Mouse (Mus musculus): ENCODE measurements around the gene Kat5. TPM values are rescaled to one million over a fixed set of nuclear protein-coding genes. Genes with fewer than 3 reads are reported as not detected.

Gene Kat5
- polyA plus RNA-seq, 1 experiment from 2014 or later: 24.7 TPM

- peak overlapping the region; percentile 92 for H3K4me2 ChIP-seq (ENCODE audit: low read depth, low read length)
- DNase-seq (ENCODE audit: low spot score) (peak; percentile 22), ATAC-seq (ENCODE audit: low read depth) (no peak)
- peak overlapping the region; percentile 88 for H3K27ac ChIP-seq (replicated peaks; ENCODE audit: low read depth, low read length)
- no peaks in the 10 kb centered on the region for H3K9me3 ChIP-seq (ENCODE audit: control insufficient read depth, low read length)
- H3K4me3 ChIP-seq (ENCODE audit: low read depth, low read length): peak overlapping the region; percentile 85
- no peaks in the 10 kb centered on the region for H3K27me3 ChIP-seq (replicated peaks; ENCODE audit: control insufficient read depth, insufficient read depth, low read length)
- H3K9ac ChIP-seq (ENCODE audit: low read depth, low read length): peak overlapping the region; percentile 87
- 36% methylated on average over 12 of the region's 12 CpGs for WGBS
- peaks cover 12% of the 10 kb centered on the region for H3K4me1 ChIP-seq (ENCODE audit: control insufficient read depth, insufficient read depth, low read length)
- H3K36me3 ChIP-seq (ENCODE audit: control insufficient read depth, insufficient read depth, low read length): peaks cover 29% of the 10 kb centered on the region
These were observed 26.6 kb upstream of the Kat5 start for GRCm38 (mm10) chr19:5636571-5637041.

GRCm38 (mm10) chr19:5636036-5636570 lies 26.1 kb upstream of the Kat5 start:
- Histone ChIP-seq H3K9ac (ENCODE audit: low read depth, low read length) (no peak overlapping the region), H3K4me3 (ENCODE audit: low read depth, low read length) (0 out of 2 replicates have a peak overlapping the region, but pooled peaks have one; percentile 85), H3K9me3 (ENCODE audit: control insufficient read depth, low read length) (no peaks in the 10 kb centered on the region), H3K4me2 (ENCODE audit: low read depth, low read length) (peak overlapping the region; percentile 92; the same call in 1 of the 2 replicates), H3K27ac (replicated peaks; ENCODE audit: low read depth, low read length) (no peak overlapping the region), H3K4me1 (ENCODE audit: control insufficient read depth, insufficient read depth, low read length) (peaks cover 12% of the 10 kb centered on the region), H3K36me3 (ENCODE audit: control insufficient read depth, insufficient read depth, low read length) (peaks cover 24% of the 10 kb centered on the region), H3K27me3 (replicated peaks; ENCODE audit: control insufficient read depth, insufficient read depth, low read length) (no peaks in the 10 kb centered on the region)
- ATAC-seq (ENCODE audit: low read depth): no peak
- no peak for DNase-seq (ENCODE audit: low spot score)
- WGBS: 73% methylated on average over 7 of the region's 7 CpGs

- H3K4me3 ChIP-seq (ENCODE audit: low read depth, low read length): no peak overlapping the region
- DNase-seq (ENCODE audit: low spot score) (no peak), ATAC-seq (ENCODE audit: low read depth) (no peak)
- H3K27ac ChIP-seq (replicated peaks; ENCODE audit: low read depth, low read length): no peak overlapping the region
- H3K4me2 ChIP-seq (ENCODE audit: low read depth, low read length): no peak overlapping the region
- no peaks in the 10 kb centered on the region for H3K9me3 ChIP-seq (ENCODE audit: control insufficient read depth, low read length)
- H3K27me3 ChIP-seq (replicated peaks; ENCODE audit: control insufficient read depth, insufficient read depth, low read length): no peaks in the 10 kb centered on the region
- H3K36me3 ChIP-seq (ENCODE audit: control insufficient read depth, insufficient read depth, low read length): no peaks in the 10 kb centered on the region
- no peak overlapping the region for H3K9ac ChIP-seq (ENCODE audit: low read depth, low read length)
- peaks cover 8% of the 10 kb centered on the region for H3K4me1 ChIP-seq (ENCODE audit: control insufficient read depth, insufficient read depth, low read length)
- WGBS: 59% methylated on average over 9 of the region's 9 CpGs
These were observed 22.1 kb upstream of the Kat5 start for GRCm38 (mm10) chr19:5632120-5632519.

GRCm38 (mm10) chr19:5629907-5630306 lies 19.9 kb upstream of the Kat5 start:
- H3K4me3 ChIP-seq (ENCODE audit: low read depth, low read length): no peak overlapping the region
- no peaks in the 10 kb centered on the region for H3K27me3 ChIP-seq (replicated peaks; ENCODE audit: control insufficient read depth, insufficient read depth, low read length)
- H3K27ac ChIP-seq (replicated peaks; ENCODE audit: low read depth, low read length): no peak overlapping the region
- DNase-seq (ENCODE audit: low spot score) (no peak), ATAC-seq (ENCODE audit: low read depth) (no peak)
- no peak overlapping the region for H3K9ac ChIP-seq (ENCODE audit: low read depth, low read length)
- H3K36me3 ChIP-seq (ENCODE audit: control insufficient read depth, insufficient read depth, low read length): no peaks in the 10 kb centered on the region
- no peak overlapping the region for H3K4me2 ChIP-seq (ENCODE audit: low read depth, low read length)
- H3K9me3 ChIP-seq (ENCODE audit: control insufficient read depth, low read length): no peaks in the 10 kb centered on the region
- no peaks in the 10 kb centered on the region for H3K4me1 ChIP-seq (ENCODE audit: control insufficient read depth, insufficient read depth, low read length)

- no peak for ATAC-seq (ENCODE audit: low read depth)
- Histone ChIP-seq H3K4me3 (ENCODE audit: low read depth, low read length) (no peak overlapping the region), H3K4me2 (ENCODE audit: low read depth, low read length) (no peak overlapping the region), H3K9me3 (ENCODE audit: control insufficient read depth, low read length) (no peaks in the 10 kb centered on the region), H3K27ac (replicated peaks; ENCODE audit: low read depth, low read length) (no peak overlapping the region), H3K27me3 (replicated peaks; ENCODE audit: control insufficient read depth, insufficient read depth, low read length) (no peaks in the 10 kb centered on the region), H3K36me3 (ENCODE audit: control insufficient read depth, insufficient read depth, low read length) (no peaks in the 10 kb centered on the region), H3K4me1 (ENCODE audit: control insufficient read depth, insufficient read depth, low read length) (no peaks in the 10 kb centered on the region), H3K9ac (ENCODE audit: low read depth, low read length) (no peak overlapping the region)
- DNase-seq (ENCODE audit: low spot score): no peak
- WGBS: 90% methylated on average over 8 of the region's 8 CpGs
These were observed 15.3 kb upstream of the Kat5 start for GRCm38 (mm10) chr19:5625311-5625710.

GRCm38 (mm10) chr19:5621884-5622283 lies 11.8 kb upstream of the Kat5 start:
- 85% methylated on average over 5 of the region's 5 CpGs for WGBS

GRCm38 (mm10) chr19:5620007-5620406 lies 10.0 kb upstream of the Kat5 start:
- H3K9ac ChIP-seq (ENCODE audit: low read depth, low read length): no peak overlapping the region
- 86% methylated on average over 4 of the region's 4 CpGs for WGBS

More at GRCm38 (mm10) chr19:5621884-5622283, 11.8 kb upstream of the Kat5 start:
- DNase-seq (ENCODE audit: low spot score): no peak
- Histone ChIP-seq H3K27ac (replicated peaks; ENCODE audit: low read depth, low read length) (no peak overlapping the region), H3K9ac (ENCODE audit: low read depth, low read length) (no peak overlapping the region), H3K4me1 (ENCODE audit: control insufficient read depth, insufficient read depth, low read length) (no peaks in the 10 kb centered on the region), H3K4me2 (ENCODE audit: low read depth, low read length) (no peak overlapping the region), H3K36me3 (ENCODE audit: control insufficient read depth, insufficient read depth, low read length) (no peaks in the 10 kb centered on the region), H3K27me3 (replicated peaks; ENCODE audit: control insufficient read depth, insufficient read depth, low read length) (no peaks in the 10 kb centered on the region), H3K4me3 (ENCODE audit: low read depth, low read length) (no peak overlapping the region), H3K9me3 (ENCODE audit: control insufficient read depth, low read length) (no peaks in the 10 kb centered on the region)
- no peak for ATAC-seq (ENCODE audit: low read depth)

GRCm38 (mm10) chr19:5614953-5615352 lies 4.9 kb upstream of the Kat5 start:
- Histone ChIP-seq H3K9ac (ENCODE audit: low read depth, low read length) (no peak overlapping the region), H3K4me1 (ENCODE audit: control insufficient read depth, insufficient read depth, low read length) (no peaks in the 10 kb centered on the region), H3K9me3 (ENCODE audit: control insufficient read depth, low read length) (no peaks in the 10 kb centered on the region), H3K4me2 (ENCODE audit: low read depth, low read length) (no peak overlapping the region), H3K27ac (replicated peaks; ENCODE audit: low read depth, low read length) (no peak overlapping the region), H3K27me3 (replicated peaks; ENCODE audit: control insufficient read depth, insufficient read depth, low read length) (no peaks in the 10 kb centered on the region), H3K4me3 (ENCODE audit: low read depth, low read length) (no peak overlapping the region), H3K36me3 (ENCODE audit: control insufficient read depth, insufficient read depth, low read length) (no peaks in the 10 kb centered on the region)
- DNase-seq (ENCODE audit: low spot score) (peak; percentile 71), ATAC-seq (ENCODE audit: low read depth) (0 out of 2 replicates have a peak, but pooled peaks have one; percentile 19)
- 49% methylated on average over 2 of the region's 2 CpGs for WGBS

More at GRCm38 (mm10) chr19:5620007-5620406, 10.0 kb upstream of the Kat5 start:
- ATAC-seq (ENCODE audit: low read depth) (no peak), DNase-seq (ENCODE audit: low spot score) (no peak)
- Histone ChIP-seq H3K36me3 (ENCODE audit: control insufficient read depth, insufficient read depth, low read length) (no peaks in the 10 kb centered on the region), H3K4me3 (ENCODE audit: low read depth, low read length) (no peak overlapping the region), H3K4me2 (ENCODE audit: low read depth, low read length) (no peak overlapping the region), H3K27ac (replicated peaks; ENCODE audit: low read depth, low read length) (no peak overlapping the region), H3K27me3 (replicated peaks; ENCODE audit: control insufficient read depth, insufficient read depth, low read length) (no peaks in the 10 kb centered on the region), H3K9me3 (ENCODE audit: control insufficient read depth, low read length) (no peaks in the 10 kb centered on the region), H3K4me1 (ENCODE audit: control insufficient read depth, insufficient read depth, low read length) (no peaks in the 10 kb centered on the region)

GRCm38 (mm10) chr19:5612762-5613411 lies 2.9 kb upstream of the Kat5 start:
- H3K4me2 ChIP-seq (ENCODE audit: low read depth, low read length): no peak overlapping the region
- ATAC-seq (ENCODE audit: low read depth): no peak
- no peak overlapping the region for H3K27ac ChIP-seq (replicated peaks; ENCODE audit: low read depth, low read length)

More at GRCm38 (mm10) chr19:5612762-5613411, 2.9 kb upstream of the Kat5 start:
- Histone ChIP-seq H3K4me1 (ENCODE audit: control insufficient read depth, insufficient read depth, low read length) (peaks cover 4% of the 10 kb centered on the region), H3K36me3 (ENCODE audit: control insufficient read depth, insufficient read depth, low read length) (peaks cover 8% of the 10 kb centered on the region), H3K27me3 (replicated peaks; ENCODE audit: control insufficient read depth, insufficient read depth, low read length) (no peaks in the 10 kb centered on the region), H3K4me3 (ENCODE audit: low read depth, low read length) (no peak overlapping the region), H3K9ac (ENCODE audit: low read depth, low read length) (no peak overlapping the region), H3K9me3 (ENCODE audit: control insufficient read depth, low read length) (no peaks in the 10 kb centered on the region)
- 66% methylated on average over 3 of the region's 3 CpGs for WGBS
- DNase-seq (ENCODE audit: low spot score): no peak

All from embryonic facial prominence, embryonic 14.5 days (tissue).